Mouse (Mus musculus) frontal cortex, adult (tissue): ENCODE measurements at regions not wholly inside any gene's neighbourhood (a gene's known extent, or its start where the extent isn't known, plus 50 kb on each side); places are given as distances from the start of the nearest gene placed in this dataset.
"Not testable (repeated sequence)": the region's sequence is repeated elsewhere in the genome, so short reads cannot be mapped to it uniquely, and the experiment has no call there.

Experiments
- ATAC-seq: cut with Nextera tagmentation; 2 replicates; pipeline ENCODE4 v1.9.2; 2017; ENCODE audit warnings: mild to moderate bottlenecking, moderate library complexity, mixed read lengths; ENCODE audit not compliant: low TSS enrichment

GRCm38 (mm10) chr10:10270297-10270696 is 201.8 kb downstream of the Adgb start:
- ATAC-seq = no peak

GRCm38 (mm10) chr10:10252540-10253318 is 219.4 kb downstream of the Adgb start:
- peak; percentile 83 for ATAC-seq

GRCm38 (mm10) chr10:10252136-10252535 is 220.0 kb downstream of the Adgb start:
- peak; percentile 48 for ATAC-seq

GRCm38 (mm10) chr10:10234894-10235523 is 237.1 kb downstream of the Adgb start:
- no peak for ATAC-seq

- no peak for ATAC-seq
These were observed 247.5 kb downstream of the Adgb start for GRCm38 (mm10) chr10:10224582-10225144.

GRCm38 (mm10) chr10:10219726-10220125 is 252.4 kb downstream of the Adgb start:
- no peak for ATAC-seq

- ATAC-seq = no peak
These were observed 255.2 kb downstream of the Adgb start for GRCm38 (mm10) chr10:10216892-10217291.

GRCm38 (mm10) chr10:10215376-10215775 is 256.8 kb downstream of the Adgb start:
- no peak; the same call in 1 of the 2 replicates for ATAC-seq

- no peak for ATAC-seq
These were observed 263.8 kb downstream of the Adgb start for GRCm38 (mm10) chr10:10208354-10208753.

GRCm38 (mm10) chr10:10205805-10206520 is 266.2 kb downstream of the Adgb start:
- no peak for ATAC-seq

- ATAC-seq = no peak
These were observed 268.1 kb downstream of the Adgb start for GRCm38 (mm10) chr10:10203982-10204381.

- no peak for ATAC-seq
These were observed 281.8 kb downstream of the Adgb start for GRCm38 (mm10) chr10:10190308-10190707.

GRCm38 (mm10) chr10:10188113-10188512 is 284.0 kb downstream of the Adgb start:
- no peak for ATAC-seq

- ATAC-seq = no peak
These were observed 285.4 kb downstream of the Adgb start for GRCm38 (mm10) chr10:10186721-10187120.

GRCm38 (mm10) chr10:10185298-10185883 is 284.5 kb upstream of the Stxbp5 start:
- no peak for ATAC-seq

GRCm38 (mm10) chr10:10184386-10184785 is 283.5 kb upstream of the Stxbp5 start:
- ATAC-seq = no peak

GRCm38 (mm10) chr10:10177037-10177436 is 276.2 kb upstream of the Stxbp5 start:
- ATAC-seq = not testable (repeated sequence)
